Mouse (Mus musculus) frontal cortex, postnatal 10 days (tissue): ENCODE results near the gene Rab22a.
"Not testable (repeated sequence)": the region's sequence is repeated elsewhere in the genome, so short reads cannot be mapped to it uniquely, and the experiment has no call there.

ENCODE experiments used
- DNase-seq, 2 experiments: peaks; one replicate each; pipeline ENCODE4 v3.0.0; 2022; ENCODE audit warnings: low spot score in 2 of 2, mixed read lengths in 1 of 2

Gene Rab22a

DNA sequence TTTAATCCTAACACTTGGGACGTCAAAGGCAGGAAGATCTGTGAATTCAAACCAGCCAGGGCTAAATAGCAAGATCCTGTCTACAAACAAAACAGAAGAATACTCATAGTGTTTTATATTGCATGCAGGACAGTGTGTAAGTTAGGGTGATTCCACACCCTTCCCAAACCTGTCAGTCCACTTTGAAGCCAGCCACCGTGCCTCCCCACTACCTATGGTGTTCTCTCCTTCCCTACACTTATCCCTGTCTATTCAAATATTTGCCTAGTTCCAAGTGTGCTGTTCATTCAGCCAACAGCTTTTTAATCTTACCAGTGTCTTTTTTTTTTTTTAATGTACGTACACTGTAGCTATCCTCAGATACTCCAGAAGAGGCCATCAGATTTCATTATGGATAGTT is 7.3 kb downstream of the Rab22a start:
- no peak for DNase-seq

DNA sequence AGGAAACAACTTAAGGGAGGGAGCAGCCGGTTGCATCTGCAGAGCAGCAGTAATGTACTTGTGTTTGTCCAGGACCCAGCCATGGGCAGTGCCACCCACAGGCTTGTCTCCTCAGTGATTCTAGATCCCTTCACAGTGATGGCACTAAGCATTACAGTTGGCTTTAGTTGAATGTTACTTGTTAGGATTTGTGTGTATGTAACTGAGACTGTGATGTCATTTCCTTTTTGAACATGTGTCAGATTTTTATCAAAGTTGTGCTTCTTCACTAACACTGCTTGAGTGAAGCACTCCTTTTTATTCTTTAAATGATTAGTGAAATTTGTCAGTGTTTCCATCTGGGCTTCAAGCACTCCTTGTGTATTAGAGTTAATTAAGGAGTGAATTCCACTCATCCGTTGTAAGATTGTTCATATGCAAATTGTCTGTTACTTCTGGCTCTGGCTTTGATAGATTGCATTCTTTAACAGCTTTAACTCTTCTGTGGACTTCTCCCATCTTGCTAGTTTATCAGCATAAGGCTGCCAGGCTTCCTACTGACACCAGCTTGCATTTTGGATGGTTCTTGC is 12.9 kb downstream of the Rab22a start:
- no peak for DNase-seq

DNA sequence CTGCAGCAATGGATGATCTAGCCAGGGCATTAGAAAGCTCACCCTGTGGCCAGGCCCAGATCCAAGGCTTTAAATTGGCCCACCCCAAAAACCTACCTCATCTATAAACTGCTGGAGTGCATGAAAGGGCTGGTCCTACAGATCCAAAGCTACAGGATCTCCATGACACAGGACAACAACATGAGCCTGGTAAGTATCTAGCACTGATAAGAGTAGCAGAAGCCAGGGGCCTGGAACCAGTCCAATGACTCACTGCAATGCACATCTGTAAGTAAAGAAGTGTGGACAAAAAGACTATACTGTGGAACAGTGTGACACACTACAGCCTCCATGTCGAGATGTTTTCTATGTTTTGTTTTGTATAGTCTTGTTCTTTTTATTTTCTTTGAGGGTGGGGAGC is 13.9 kb downstream of the Rab22a start:
- DNase-seq, result no peak

DNA sequence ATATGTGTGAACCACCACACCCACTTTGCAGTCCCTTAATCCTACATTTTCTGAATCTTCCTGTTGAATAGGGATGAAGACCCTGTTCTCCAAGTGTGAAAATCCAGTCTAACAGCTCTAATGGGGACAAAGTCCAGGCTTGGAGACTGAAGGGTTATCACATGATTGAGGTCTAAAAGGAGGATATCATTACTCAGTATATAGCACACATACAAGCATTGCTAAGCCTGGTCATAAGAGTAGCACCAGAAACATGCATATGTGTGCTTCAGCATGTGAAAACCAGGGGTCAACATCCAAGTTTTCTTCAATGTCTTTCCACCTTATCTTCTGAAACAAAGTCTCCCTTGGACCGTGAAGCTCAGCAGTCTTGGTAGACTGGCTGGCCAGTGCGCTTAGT is 19.0 kb downstream of the Rab22a start:
- no peak for DNase-seq

DNA sequence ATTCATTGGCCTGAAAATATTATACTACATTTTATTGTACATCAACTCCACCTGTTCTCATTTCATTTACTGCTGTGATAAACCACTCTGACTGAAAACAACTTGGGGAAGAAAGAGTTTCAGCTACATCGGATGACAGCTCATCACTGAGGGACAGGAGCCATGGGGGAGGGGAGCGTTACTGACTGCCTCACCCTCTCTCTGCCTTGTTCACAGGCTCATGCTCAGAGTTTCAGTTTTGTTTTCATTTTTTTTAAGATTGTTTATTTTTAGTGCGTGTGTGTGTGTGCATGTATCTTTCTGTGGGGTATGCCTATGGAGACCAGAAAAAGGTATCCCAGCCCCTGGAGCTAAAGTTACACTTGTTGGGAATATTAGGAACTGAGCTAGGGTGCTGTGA is 19.7 kb downstream of the Rab22a start:
- no peak for DNase-seq

DNA sequence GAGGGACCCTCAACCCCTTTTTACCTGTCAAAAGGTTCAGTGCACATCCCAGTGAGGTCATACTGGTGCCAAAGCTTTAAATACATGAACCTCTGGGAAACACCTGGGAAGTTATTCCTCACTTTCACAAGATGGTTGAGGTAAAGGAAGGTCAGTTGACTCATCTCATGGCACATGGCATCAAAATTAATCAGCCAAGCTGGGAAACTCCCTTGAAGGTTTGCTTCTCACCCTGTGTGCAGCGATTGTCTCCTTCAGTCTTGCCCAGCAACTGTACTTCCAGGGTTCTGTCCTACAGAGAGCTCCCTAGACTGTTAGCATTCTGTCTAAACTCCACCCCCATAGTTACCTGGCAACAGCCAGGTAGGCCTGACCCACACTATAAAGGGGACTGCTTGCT is 20.6 kb downstream of the Rab22a start:
- no peak for DNase-seq

DNA sequence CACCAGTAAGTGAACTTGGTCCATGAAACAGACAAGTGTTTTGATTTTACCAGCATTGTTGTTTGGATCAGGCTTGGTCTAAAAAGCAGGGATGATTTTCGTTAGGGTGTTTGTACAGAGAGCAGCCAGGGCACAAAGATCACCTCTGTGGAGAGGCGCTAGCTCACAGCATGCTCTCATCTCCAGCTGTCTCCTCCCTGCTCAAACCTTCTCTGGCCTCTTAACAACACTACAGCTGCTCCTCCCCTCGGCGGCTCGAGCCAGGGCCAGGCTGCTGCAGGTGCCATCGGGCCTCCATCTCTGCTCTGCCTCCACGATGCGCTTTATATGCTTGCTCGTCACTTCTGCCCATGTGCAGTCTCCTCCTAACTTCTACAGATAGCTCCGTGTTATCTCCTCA is 23.2 kb downstream of the Rab22a start:
- DNase-seq, result no peak

DNA sequence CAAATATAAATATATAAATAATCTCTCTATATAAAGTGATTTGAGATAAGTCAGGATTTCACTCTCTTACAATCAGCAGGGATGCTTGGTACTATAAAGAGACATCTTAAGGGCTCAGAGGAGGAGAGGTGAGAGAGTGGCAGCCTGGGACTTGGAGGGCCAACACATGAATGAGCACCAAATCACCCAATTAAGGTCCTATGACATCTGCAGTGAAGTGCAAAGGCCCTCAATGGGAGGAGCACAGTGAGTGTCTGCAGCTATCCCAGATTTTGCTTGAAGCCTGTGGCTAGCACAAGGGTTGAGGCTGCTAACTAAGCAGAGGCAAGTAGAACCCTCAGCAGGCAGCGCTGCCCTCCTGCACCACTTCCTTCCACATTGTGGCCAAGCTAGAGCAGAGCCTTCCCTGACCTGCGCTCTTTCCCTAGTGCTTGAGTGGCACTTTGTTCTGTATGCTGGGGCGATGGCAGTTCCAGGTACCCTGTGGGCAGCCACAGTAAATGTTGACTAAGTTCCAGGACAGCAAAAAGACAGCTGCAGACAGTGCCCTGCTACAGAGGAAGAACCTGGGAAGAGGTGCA is 26.3 kb downstream of the Rab22a start:
- DNase-seq, result no peak

DNA sequence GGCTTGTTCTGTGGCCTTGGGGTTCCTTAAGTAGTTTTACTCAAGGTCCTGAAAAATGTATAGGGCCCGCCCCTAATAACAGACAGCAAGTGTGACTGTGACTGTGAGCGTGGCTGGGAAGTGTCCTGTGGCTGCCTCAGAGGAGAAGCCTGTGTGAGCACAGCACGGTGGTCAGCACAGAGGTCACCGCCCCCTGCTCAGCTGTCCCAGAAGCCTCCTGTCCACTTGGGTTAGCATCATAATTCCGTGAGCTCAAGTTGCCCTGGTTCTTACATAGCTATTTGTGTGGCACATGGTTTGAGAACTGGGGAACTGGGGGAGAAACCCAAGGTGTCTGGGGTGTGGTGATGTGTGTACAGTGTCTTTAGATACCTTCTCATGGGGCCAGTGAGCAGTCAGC is 27.8 kb downstream of the Rab22a start:
- no peak for DNase-seq

DNA sequence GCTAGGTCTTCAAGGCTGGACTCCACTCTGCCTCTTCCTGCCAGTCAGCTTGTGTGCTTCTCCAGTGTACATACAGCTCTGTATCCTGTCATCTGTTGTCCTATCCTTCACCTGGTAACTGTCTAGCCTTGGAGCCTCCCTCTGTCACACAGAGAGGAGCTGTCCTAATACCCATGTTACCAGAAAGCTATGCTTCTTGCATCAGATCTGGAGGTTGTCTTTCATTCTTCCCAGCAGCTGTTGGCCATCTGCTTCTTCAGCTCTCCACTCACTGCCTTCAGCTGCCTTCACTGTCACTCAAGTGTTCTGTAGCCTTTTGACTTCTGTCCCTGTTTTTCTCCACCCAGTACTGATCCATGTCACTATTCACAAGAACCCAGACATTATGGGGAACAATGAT is 30.3 kb downstream of the Rab22a start:
- no peak for DNase-seq

DNA sequence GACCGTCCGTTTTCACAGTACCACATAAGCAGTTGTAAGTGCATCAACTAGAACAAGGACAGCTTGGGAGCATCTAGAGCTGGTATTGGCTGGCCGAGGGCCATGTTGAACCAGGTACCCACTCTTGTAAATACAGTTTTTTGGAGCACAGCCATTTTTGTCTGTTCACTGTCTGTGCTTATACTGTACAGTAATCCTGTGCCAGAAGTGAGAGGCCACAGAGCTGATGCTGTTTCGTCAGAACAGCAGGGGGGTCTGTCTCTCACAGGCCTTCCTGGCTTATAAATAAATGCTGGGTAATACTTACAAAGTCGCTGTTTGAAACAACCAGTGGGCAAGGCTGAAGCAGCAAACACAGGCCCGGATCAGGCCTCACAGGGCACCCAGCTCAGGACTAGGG is 32.2 kb downstream of the Rab22a start:
- DNase-seq, result no peak

DNA sequence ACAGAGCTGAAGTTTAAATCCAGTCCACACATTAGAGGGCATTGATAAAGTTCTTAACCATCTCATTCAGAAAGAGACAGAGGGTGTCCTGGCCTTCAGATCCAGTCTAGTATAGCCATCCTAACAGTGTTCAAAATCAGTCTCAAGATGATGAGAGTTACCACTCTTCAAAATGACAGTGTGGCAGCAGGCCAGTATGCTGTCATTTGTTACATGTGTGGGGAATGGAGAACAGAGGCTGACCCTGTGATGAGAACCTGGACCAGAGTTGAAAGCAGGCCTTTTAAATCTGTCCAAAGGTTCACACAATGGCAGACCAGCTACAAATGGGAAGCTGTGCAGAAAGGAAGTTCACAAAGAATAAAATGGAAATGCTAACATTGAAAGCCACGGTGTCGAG is 33.1 kb downstream of the Rab22a start:
- DNase-seq, result no peak

DNA sequence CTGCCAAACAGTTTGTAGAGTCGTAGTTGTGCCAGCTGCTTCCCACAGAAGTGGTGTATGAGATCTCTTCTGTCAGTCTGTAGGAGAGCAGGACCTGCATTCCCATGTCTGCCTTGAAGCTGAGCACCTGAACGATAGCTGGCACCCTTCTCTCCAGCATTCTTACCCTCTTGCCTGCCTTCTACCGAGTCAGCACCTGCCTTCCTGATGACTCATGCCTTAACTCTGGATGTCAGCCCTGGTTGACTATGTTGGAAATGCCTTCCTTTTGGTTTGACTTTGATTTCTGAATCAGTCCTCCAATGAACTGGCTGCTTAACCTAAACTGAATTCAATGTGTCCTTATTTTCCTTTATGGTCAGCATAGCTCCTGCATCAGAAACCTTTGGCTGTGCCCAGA is 39.3 kb downstream of the Rab22a start:
- DNase-seq, result no peak

DNA sequence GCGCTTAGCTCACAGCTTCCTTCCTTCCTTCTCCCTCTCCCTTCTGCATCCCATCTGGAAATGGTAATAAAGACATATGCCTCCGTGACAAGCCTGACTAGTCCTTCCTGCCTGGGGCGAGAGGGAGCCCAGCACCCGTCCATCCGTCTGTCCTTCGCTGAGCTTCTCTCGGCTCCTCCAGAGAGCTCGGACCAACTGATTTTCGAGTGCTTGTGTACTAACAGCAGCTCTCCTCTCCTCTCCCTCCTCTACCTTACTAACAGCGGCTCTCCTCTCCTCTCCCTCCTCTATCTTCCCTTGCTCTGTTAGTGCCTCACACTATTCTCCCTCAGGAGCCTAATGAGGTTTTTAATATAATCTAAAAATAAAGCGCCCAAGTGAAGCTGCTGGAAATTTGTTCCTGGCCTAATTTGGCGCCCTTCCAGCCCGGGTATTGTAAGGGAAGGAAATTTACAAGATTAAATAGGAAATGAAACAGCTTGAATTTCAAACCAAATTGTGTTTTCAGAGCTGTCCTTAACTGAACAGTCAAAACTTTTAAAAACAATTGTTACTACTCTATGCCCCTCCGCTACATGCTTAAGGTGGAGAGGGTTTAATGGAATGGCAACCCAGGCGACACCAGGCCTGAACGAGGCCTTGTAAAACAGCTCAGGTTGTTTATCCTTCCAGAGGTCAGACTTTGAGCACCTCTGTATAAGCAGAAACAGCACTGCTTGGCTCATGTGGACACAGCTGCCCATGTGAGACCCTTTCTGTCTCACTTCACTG is 42.7 kb downstream of the Rab22a start:
- DNase-seq, result no peak

DNA sequence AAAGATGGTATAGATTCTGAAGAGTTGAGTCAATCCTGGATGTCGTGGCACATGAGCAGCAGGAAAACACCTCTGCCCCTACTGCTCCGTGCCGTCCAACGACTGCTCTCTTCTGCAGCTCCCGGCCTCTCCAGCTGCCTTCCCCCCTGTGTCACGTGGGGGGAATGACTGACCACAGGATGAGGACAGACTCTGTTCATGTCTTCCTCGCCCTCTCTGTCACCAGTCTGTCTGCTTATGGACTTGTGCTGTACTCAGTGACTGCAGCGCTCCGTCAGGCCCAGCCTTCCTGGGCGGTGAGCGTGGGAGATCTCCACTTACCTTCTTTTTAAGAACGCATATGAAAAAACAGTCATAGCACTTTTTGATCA is 43.3 kb downstream of the Rab22a start:
- no peak for DNase-seq

DNA sequence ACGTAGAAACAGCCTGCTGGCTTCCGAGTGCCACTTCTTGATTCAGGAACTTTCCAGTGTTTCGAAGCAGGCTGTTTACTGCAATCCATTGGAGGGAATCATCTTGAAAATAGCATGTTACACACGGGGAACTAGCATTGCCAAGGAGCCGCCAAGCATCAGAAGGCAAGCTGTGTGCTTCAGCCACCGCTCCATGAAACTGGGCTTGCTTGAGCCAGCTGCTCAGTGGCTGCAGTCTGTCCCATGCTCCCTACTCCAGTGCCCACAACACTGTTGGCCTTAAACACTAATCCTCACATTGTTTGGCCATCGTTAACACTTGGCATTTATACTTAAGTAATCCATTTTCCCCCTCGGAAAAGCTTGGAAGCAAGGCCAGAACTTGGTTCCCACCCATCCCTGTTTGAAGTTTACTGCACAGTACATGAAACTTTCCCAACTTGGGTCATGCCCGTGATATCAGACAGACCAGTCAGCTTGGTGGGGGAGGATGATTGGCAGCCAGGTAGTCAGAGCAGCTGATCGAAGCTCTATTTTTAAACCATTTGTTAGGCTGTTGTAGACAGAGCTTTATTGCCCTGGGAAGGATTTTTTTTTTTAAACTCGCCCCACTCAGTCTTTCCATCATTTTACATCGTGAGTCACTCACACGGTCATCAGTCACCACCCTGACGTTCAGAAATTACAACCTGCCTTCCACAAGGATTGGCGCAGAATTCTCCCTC is 46.4 kb downstream of the Rab22a start:
- no peak for DNase-seq

DNA sequence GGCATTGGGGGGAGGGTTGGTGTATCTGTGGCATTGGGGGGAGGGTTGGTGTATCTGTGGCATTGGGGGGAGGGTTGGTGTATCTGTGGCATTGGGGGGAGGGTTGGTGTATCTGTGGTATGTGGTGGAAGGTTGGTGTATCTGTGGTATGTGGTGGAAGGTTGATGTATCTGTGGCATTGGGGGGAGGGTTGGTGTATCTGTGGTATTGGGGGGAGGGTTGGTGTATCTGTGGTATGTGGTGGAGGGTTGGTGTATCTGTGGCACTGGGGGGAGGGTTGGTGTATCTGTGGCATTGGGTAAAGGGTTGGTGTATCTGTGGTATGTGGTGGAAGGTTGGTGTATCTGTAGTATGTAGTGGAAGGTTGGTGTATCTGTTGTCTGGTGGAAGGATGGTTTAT is 48.1 kb downstream of the Rab22a start:
- DNase-seq, result not testable (repeated sequence)

DNA sequence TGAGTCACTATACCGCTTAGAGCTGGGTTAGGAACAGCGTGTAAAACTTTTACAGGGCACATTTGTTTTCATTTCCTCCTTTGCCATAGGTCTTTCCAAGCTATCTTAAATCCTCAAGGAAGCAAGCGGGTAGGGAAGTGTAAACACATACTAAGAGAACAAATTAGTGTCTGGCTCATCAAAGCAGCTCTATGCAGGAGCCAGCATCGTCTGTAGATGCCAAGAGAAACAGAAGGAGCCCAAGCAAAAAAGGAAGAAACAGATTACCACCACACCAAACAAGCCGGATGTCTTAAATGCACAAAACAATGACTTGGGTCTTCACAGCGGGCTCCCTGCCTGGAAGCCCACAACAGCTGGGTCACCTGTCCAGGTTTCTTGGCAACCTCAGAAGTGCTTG is 50.6 kb downstream of the Rab22a start:
- DNase-seq, result no peak

DNA sequence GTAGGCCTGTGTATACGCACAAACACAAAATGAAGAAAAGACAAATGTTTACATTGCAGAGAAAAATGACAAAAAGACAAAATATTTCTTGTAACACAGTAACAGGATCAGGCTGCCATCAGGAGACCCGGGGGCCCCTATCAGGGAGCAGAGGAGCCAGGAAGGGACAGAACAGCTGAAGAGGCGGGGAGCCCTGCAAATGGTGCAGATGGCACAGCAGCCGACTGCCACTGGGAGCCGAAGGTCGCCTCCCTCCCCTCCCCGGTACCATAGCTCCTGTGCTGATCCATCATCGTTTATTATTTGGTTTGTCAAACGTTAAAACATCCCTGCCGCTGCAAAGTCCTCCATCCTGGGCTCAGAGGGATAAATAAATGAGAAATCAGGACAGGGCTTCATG is 53.1 kb downstream of the Rab22a start:
- no peak for DNase-seq

DNA sequence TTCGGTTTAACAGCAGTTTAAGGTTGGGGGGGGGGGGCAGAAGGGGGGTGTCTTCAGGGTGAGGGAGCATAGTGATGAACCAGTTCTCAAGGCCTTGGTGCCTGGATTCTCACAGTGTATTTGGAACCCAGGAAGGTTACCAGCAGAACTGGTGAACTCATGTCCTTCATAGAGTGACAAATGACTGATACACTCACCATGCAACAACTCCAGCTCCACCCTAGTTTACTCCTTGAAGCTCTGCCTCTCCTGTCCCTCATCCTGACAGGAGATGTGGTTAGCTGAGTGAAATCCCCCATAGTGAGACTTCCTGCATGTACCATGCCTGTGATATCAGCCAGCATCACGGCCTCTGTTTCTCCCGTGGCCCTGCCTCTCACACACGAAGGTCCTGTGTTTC is 53.7 kb downstream of the Rab22a start:
- no peak for DNase-seq

DNA sequence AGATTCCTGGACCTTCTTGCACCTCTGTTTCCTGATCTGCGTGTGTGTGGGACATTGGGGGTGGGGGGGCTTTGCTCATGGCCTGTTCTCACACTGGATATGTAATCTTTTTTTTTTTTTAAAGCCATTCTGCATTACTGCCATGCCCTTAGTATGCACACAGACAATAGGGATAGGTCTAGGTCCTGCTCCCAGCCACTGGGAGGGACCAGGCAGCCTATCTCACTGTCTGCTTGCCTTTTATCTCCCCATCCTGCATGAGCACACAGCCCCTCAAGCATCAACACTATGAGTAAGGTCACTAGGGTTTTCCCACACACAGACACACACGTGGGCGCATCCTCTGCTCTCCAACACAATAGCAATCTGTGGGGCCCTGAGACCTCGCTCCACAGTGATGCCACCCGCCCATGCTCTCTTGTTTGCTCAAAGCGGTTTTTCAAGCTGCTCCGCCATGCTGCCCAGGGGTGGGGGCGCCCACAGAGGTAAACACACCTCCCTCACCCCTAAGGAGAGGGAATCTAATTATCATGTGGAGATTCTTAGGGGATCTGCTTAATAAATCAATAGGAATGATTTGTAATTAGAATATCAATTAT is 55.2 kb downstream of the Rab22a start:
- DNase-seq, result no peak

DNA sequence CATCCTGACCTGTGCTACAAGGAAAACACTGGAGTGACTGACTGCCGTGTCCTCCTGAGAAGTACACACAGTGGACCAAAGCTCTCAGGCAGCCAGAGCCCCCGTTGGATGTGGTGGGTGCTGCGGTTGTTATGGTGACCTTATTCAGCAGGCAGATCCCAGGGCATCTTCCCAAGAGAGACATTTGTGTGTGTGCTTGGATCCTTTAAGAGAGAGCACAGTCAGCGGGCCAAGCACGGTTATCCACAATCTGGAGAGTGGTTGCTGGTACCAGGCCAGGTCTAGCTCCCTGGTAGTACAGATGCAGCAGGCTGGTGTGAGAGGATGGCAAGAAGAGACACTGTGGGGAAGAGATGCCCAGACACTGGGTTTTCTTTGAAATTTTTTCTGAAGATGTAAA is 57.4 kb downstream of the Rab22a start:
- peak in 1 of 2 experiments; percentile 28 for DNase-seq

DNA sequence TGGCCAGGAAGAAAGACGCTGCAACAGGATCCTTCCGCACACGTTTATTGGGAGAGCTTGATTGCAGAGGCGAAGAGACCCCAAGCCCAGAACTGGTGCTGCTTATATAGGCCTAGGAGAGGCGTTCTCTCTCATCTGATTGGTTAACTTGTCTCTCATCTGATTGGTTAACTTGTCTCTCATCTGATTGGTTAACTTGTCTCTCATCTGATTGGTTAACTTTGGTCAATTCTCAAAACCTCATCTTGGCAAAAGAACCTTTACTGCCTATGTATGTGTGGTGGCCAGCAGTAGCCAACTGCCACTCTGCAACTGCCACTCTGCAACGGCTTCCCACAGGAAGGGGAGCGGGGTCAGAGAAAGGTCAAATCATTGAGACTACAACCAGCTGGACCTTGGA is 59.6 kb downstream of the Rab22a start, which contains the start of gene 1700010B08Rik:
Gene 1700010B08Rik, plus strand, starts transcription at position 301 of the 400 bp plus-strand sequence.
- DNase-seq, result not testable (repeated sequence)
